In the genomic region with DNA sequence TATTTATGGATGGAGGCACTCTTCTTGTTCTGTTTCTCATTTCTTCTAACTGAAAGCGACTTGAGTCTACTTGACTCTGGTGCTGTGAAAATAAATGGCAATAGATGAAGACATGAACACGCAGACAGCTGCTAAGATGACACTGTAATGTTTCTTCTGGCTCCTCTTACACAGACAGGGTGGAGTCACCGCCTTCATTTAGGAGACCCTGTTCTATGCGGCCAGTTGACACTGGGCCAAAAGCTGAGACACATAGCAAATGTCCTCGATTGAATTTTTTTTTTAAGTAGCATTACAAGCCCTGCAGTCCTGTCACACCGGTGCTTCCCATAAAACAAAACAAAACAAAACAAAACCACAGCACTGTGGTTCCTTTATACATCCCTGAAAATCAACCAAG, we compare ENCODE assay signal across 18 mouse cellular contexts.
"Had no signal": no experiment of that assay in that cellular context is flagged by ENCODE, and none has a peak within 500 bp of the region (broad histone marks: within the 10 kb centered on the region; RNA-seq: fewer than 3 reads in every experiment).

No protein-coding gene starts in this region.

- ATAC-seq: lung, postnatal 0 days had no signal

- H3K27ac ChIP-seq: kidney, embryonic 15.5 days; limb, embryonic 10.5 days; liver, embryonic 15.5 days; neural tube, embryonic 13.5 days had no signal

- DNase-seq: kidney, adult 2 months; kidney, postnatal 14 days; layer of hippocampus, adult 9-11 months; layer of hippocampus, postnatal 36 days; lung, adult 2 months; lung, postnatal 36 days; midbrain, embryonic 14.5 days; right cerebral cortex, adult 18-20 months; right cerebral cortex, postnatal 25 days; spleen, adult 18-20 months; thymus, adult 18-20 months; thymus, postnatal 25 days had no signal

- H3K4me3 ChIP-seq: kidney, embryonic 15.5 days; limb, embryonic 10.5 days; liver, embryonic 15.5 days; neural tube, embryonic 13.5 days had no signal

- H3K4me1 ChIP-seq: kidney, embryonic 15.5 days; liver, embryonic 15.5 days; neural tube, embryonic 13.5 days had no signal

- H3K9me3 ChIP-seq: kidney, embryonic 15.5 days; limb, embryonic 10.5 days; liver, embryonic 15.5 days; neural tube, embryonic 13.5 days had no signal

- H3K9ac ChIP-seq: kidney, embryonic 15.5 days; liver, embryonic 15.5 days; neural tube, embryonic 13.5 days had no signal

- H3K36me3 ChIP-seq: kidney, embryonic 15.5 days; limb, embryonic 10.5 days; liver, embryonic 15.5 days had no signal

- H3K4me2 ChIP-seq: kidney, embryonic 15.5 days; liver, embryonic 11.5 days; liver, embryonic 15.5 days; neural tube, embryonic 13.5 days had no signal

- H3K27me3 ChIP-seq: kidney, embryonic 15.5 days; liver, embryonic 15.5 days; neural tube, embryonic 13.5 days had no signal
